Mouse (Mus musculus): Measurements from ENCODE around the gene Hacd3.

- TF ChIP-seq E2F4 (IDR thresholded peaks at IDR 0.05; ENCODE audit: insufficient read depth) (no peak), TCF3 (IDR thresholded peaks at IDR 0.05; ENCODE audit: insufficient read length, low read depth) (no peak), POLR2A (IDR thresholded peaks at IDR 0.05; ENCODE audit: insufficient read length, low read depth) (no peak), USF1 (IDR thresholded peaks at IDR 0.05; ENCODE audit: low read depth) (no peak)
These were observed 10.2 kb downstream of the Hacd3 start for GRCm38 (mm10) chr9:65011304-65011703.
